9 mouse cellular contexts compared by ENCODE assay signal in the genomic region with DNA sequence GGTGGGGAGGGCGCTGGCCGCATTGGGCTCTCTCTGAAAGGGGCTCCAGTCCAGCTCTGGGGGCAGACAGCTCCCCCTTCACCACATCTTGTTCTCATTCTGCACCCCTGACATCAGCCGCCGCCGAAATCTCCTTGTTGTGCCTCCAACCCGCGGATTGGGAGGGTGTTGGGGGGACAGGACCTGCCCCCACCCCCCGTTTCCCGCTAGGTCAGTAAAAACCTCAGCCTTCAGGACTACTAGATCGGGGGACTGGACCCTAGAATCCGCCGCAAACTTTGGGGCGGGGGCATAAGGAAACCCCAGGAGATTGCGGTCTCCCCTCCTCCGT. TPM values are rescaled to one million over a fixed set of nuclear protein-coding genes. Genes with fewer than 3 reads are reported as not detected.
DNase-seq lines count a peak whose midpoint lies in the region; ATAC-seq and TF ChIP-seq lines count a peak whose summit lies in the region.
"Had no signal": no experiment of that assay in that cellular context is flagged by ENCODE, and none has a peak within 500 bp of the region (broad histone marks: within the 10 kb centered on the region; RNA-seq: fewer than 3 reads in every experiment).

No protein-coding gene starts in this region.

- H3K4me1 ChIP-seq in kidney, adult 2 months (ENCODE audit: control insufficient read depth, insufficient read depth, low read length), result peaks cover 3% of the 10 kb centered on the region; the same call in 1 of the 2 replicates
- peaks cover 91% of the 10 kb centered on the region for H3K4me1 ChIP-seq in embryonic facial prominence, embryonic 10.5 days
- peaks cover 82% of the 10 kb centered on the region for H3K4me1 ChIP-seq in hindbrain, embryonic 13.5 days (replicated peaks)
- H3K4me1 ChIP-seq in midbrain, embryonic 15.5 days, result peaks cover 78% of the 10 kb centered on the region

- H3K27ac ChIP-seq in kidney, adult 2 months (ENCODE audit: insufficient read depth, low read depth, low read length), result no peak overlapping the region
- H3K27ac ChIP-seq in embryonic facial prominence, embryonic 10.5 days (replicated peaks), result peak overlapping the region; percentile 91
- peak overlapping the region; percentile 97 for H3K27ac ChIP-seq in hindbrain, embryonic 13.5 days
- H3K27ac ChIP-seq in midbrain, embryonic 15.5 days, result peak overlapping the region; percentile 95

- no peaks in the 10 kb centered on the region for H3K36me3 ChIP-seq in kidney, adult 2 months (ENCODE audit: control insufficient read depth, insufficient read depth, low read length)
- peaks cover 4% of the 10 kb centered on the region; the same call in 1 of the 2 replicates for H3K36me3 ChIP-seq in embryonic facial prominence, embryonic 10.5 days (replicated peaks)
- H3K36me3 ChIP-seq in hindbrain, embryonic 13.5 days, result no peaks in the 10 kb centered on the region
- no peaks in the 10 kb centered on the region for H3K36me3 ChIP-seq in midbrain, embryonic 15.5 days (replicated peaks)

- 4% methylated on average over 15 of the region's 15 CpGs for WGBS in kidney, adult 2 months
- under 1% methylated on average over 15 of the region's 15 CpGs for whole genome bisulfite sequencing in embryonic facial prominence, embryonic 10.5 days
- under 1% methylated on average over 15 of the region's 15 CpGs for WGBS in hindbrain, embryonic 13.5 days
- under 1% methylated on average over 15 of the region's 15 CpGs for WGBS in midbrain, embryonic 15.5 days

- DNase-seq in kidney, adult 2 months, result no peak
- no peak for DNase-seq in kidney, adult 9 months
- peak; percentile 65 for DNase-seq in embryonic facial prominence, embryonic 10.5 days (ENCODE audit: low spot score)
- no peak for DNase-seq in adrenal gland, postnatal 36 days
- no peak for DNase-seq in layer of hippocampus, postnatal 25 days (ENCODE audit: extremely low spot score in 1 of 2, low spot score in 1 of 2)
- DNase-seq in frontal cortex, adult 2 months (ENCODE audit: extremely low spot score in 1 of 2, low spot score in 1 of 2), result no peak

- H3K4me3 ChIP-seq in kidney, adult 2 months (ENCODE audit: insufficient read depth, low read depth, low read length), result peak overlapping the region; percentile 64; the same call in 1 of the 2 replicates
- peak overlapping the region; percentile 82 for H3K4me3 ChIP-seq in embryonic facial prominence, embryonic 10.5 days
- H3K4me3 ChIP-seq in hindbrain, embryonic 13.5 days, result peak overlapping the region; percentile 93
- H3K4me3 ChIP-seq in midbrain, embryonic 15.5 days, result peak overlapping the region; percentile 71
- H3K4me3 ChIP-seq: erythroblast, embryonic 14.5 days had no signal

- peak overlapping the region; percentile 94 for H3K4me2 ChIP-seq in hindbrain, embryonic 13.5 days
- peak overlapping the region; percentile 85 for H3K4me2 ChIP-seq in midbrain, embryonic 15.5 days

- no peak for TF ChIP-seq POLR2A in kidney, adult 2 months (IDR thresholded peaks at IDR 0.05; ENCODE audit: low read depth, low read length)

- peak overlapping the region; percentile 98 for H3K9ac ChIP-seq in hindbrain, embryonic 13.5 days
- H3K9ac ChIP-seq in midbrain, embryonic 15.5 days, result peak overlapping the region; percentile 85

- TF ChIP-seq CTCF in kidney, adult 2 months (conservative IDR thresholded peaks at IDR 0.05; ENCODE audit: insufficient read depth, insufficient read length, low read depth, low read length), result no peak

- H3K27me3 ChIP-seq in kidney, adult 2 months (replicated peaks; ENCODE audit: control insufficient read depth, insufficient read depth, low read length), result peaks cover 9% of the 10 kb centered on the region
- H3K27me3 ChIP-seq in embryonic facial prominence, embryonic 10.5 days (replicated peaks; ENCODE audit: low read depth, poor library complexity, severe bottlenecking), result peaks cover 77% of the 10 kb centered on the region
- H3K27me3 ChIP-seq in hindbrain, embryonic 13.5 days, result peaks cover 23% of the 10 kb centered on the region
- 0 out of 2 replicates have a peak, but pooled peaks cover 10% of the 10 kb centered on the region for H3K27me3 ChIP-seq in midbrain, embryonic 15.5 days (replicated peaks)

- no peaks in the 10 kb centered on the region for H3K9me3 ChIP-seq in embryonic facial prominence, embryonic 10.5 days
- H3K9me3 ChIP-seq in hindbrain, embryonic 13.5 days, result no peaks in the 10 kb centered on the region
- no peaks in the 10 kb centered on the region for H3K9me3 ChIP-seq in midbrain, embryonic 15.5 days

- ATAC-seq in hindbrain, embryonic 13.5 days (ENCODE audit: low FRiP score), result no peak
- no peak for ATAC-seq in midbrain, embryonic 15.5 days (replicated peaks)

RNA-seq across cellular contexts. Expression of a gene that starts 1.4 kb away (rescaled TPM):
- polyA plus RNA-seq in kidney, adult 2 months (2012; rRNA removed), result 7.6 and 10.2 TPM in 2 replicates
- 6.5 and 13.5 TPM in 2 replicates for polyA plus RNA-seq in embryonic facial prominence, embryonic 10.5 days (2016; fragmentation: Nextera tagmentation; extraction: Ambion mirVana)
- 13.6 and 14.2 TPM in 2 replicates for polyA plus RNA-seq in hindbrain, embryonic 13.5 days (2015; fragmentation: Nextera tagmentation; extraction: Ambion mirVana)
- 17.7 and 20.7 TPM in 2 replicates for polyA plus RNA-seq in midbrain, embryonic 15.5 days (2015; fragmentation: Nextera tagmentation; extraction: Ambion mirVana)
- 1 to 10 TPM in 1 of 2 experiments, under 1 TPM in 1; 0.50 to 1.1 TPM for total RNA-seq in adrenal gland, postnatal 36 days (2021)
- 10 to 100 TPM; 49.7 to 72.3 TPM for total RNA-seq in layer of hippocampus, postnatal 25 days (2021)
- polyA plus RNA-seq in frontal cortex, adult 2 months (2012; rRNA removed), result 188 and 191 TPM in 2 replicates

RNA-seq across cellular contexts. Expression of a gene that starts 13.4 kb away (rescaled TPM):
- 1.1 TPM in 2 replicates for polyA plus RNA-seq in kidney, adult 2 months (2012; rRNA removed)
- not detected in 2 replicates for polyA plus RNA-seq in embryonic facial prominence, embryonic 10.5 days (2016; fragmentation: Nextera tagmentation; extraction: Ambion mirVana)
- 0.17 and 0.56 TPM in 2 replicates for polyA plus RNA-seq in hindbrain, embryonic 13.5 days (2015; fragmentation: Nextera tagmentation; extraction: Ambion mirVana)
- 0.48 and 0.69 TPM in 2 replicates for polyA plus RNA-seq in midbrain, embryonic 15.5 days (2015; fragmentation: Nextera tagmentation; extraction: Ambion mirVana)
- not detected for total RNA-seq in adrenal gland, postnatal 36 days (2021)
- under 1 TPM in 1 of 2 experiments, not detected in 1; 0.34 TPM for total RNA-seq in layer of hippocampus, postnatal 25 days (2021)
- polyA plus RNA-seq in frontal cortex, adult 2 months (2012; rRNA removed), result 0.24 and 0.34 TPM in 2 replicates
- polyA plus RNA-seq: erythroblast, embryonic 14.5 days had no signal

RNA-seq across cellular contexts. Expression of a gene that starts 27.2 kb away (rescaled TPM):
- polyA plus RNA-seq in kidney, adult 2 months (2012; rRNA removed), result 35.6 and 36.4 TPM in 2 replicates
- 4.5 and 4.7 TPM in 2 replicates for polyA plus RNA-seq in embryonic facial prominence, embryonic 10.5 days (2016; fragmentation: Nextera tagmentation; extraction: Ambion mirVana)
- polyA plus RNA-seq in hindbrain, embryonic 13.5 days (2015; fragmentation: Nextera tagmentation; extraction: Ambion mirVana), result 0.44 and 0.90 TPM in 2 replicates
- 0.72 and 1.2 TPM in 2 replicates for polyA plus RNA-seq in midbrain, embryonic 15.5 days (2015; fragmentation: Nextera tagmentation; extraction: Ambion mirVana)
- 10 to 100 TPM; 13.5 to 25.9 TPM for total RNA-seq in adrenal gland, postnatal 36 days (2021)
- total RNA-seq in layer of hippocampus, postnatal 25 days (2021), result 1 to 10 TPM; 2.0 to 2.3 TPM
- polyA plus RNA-seq in frontal cortex, adult 2 months (2012; rRNA removed), result 0.60 and 1.2 TPM in 2 replicates
- polyA plus RNA-seq: erythroblast, embryonic 14.5 days had no signal

RNA-seq across cellular contexts. Expression of a gene that starts 49.0 kb away (rescaled TPM):
- polyA plus RNA-seq in kidney, adult 2 months (2012; rRNA removed), result 5.0 TPM in 2 replicates
- 2.7 and 3.6 TPM in 2 replicates for polyA plus RNA-seq in embryonic facial prominence, embryonic 10.5 days (2016; fragmentation: Nextera tagmentation; extraction: Ambion mirVana)
- polyA plus RNA-seq in hindbrain, embryonic 13.5 days (2015; fragmentation: Nextera tagmentation; extraction: Ambion mirVana), result 3.2 and 3.8 TPM in 2 replicates
- polyA plus RNA-seq in midbrain, embryonic 15.5 days (2015; fragmentation: Nextera tagmentation; extraction: Ambion mirVana), result 4.1 and 4.5 TPM in 2 replicates
- 1 to 10 TPM; 3.6 to 9.7 TPM for total RNA-seq in adrenal gland, postnatal 36 days (2021)
- 1 to 10 TPM; 3.0 to 3.9 TPM for total RNA-seq in layer of hippocampus, postnatal 25 days (2021)
- 1.9 and 2.0 TPM in 2 replicates for polyA plus RNA-seq in frontal cortex, adult 2 months (2012; rRNA removed)
- polyA plus RNA-seq: erythroblast, embryonic 14.5 days had no signal
